Mouse (Mus musculus) right cerebral cortex, adult 2 months (tissue): ENCODE results near the gene Zfp422.
"Not testable (repeated sequence)": the region's sequence is repeated elsewhere in the genome, so short reads cannot be mapped to it uniquely, and the experiment has no call there.

Experiments used
- DNase-seq, 2 experiments: peaks; one replicate each; pipeline ENCODE4 v3.0.0; 2021 to 2022; ENCODE audit warnings: low spot score in 2 of 2

The Zfp422 gene

GRCm38 (mm10) chr6:116649811-116650210 is 21.0 kb upstream of the Zfp422 start:
- DNase-seq: no peak

- DNase-seq: no peak
These were observed 19.0 kb upstream of the Zfp422 start for GRCm38 (mm10) chr6:116647763-116648162.

GRCm38 (mm10) chr6:116644335-116644734 is 15.5 kb upstream of the Zfp422 start:
- no peak for DNase-seq

GRCm38 (mm10) chr6:116643881-116644280 is 15.1 kb upstream of the Zfp422 start:
- no peak for DNase-seq

GRCm38 (mm10) chr6:116642942-116643341 is 14.1 kb upstream of the Zfp422 start:
- peak; percentile 76 to 80 for DNase-seq

- no peak for DNase-seq
These were observed 10.9 kb upstream of the Zfp422 start for GRCm38 (mm10) chr6:116639663-116640062.

GRCm38 (mm10) chr6:116638871-116639270 is 10.1 kb upstream of the Zfp422 start:
- DNase-seq: no peak

GRCm38 (mm10) chr6:116637496-116637895 is 8.7 kb upstream of the Zfp422 start:
- DNase-seq: no peak

GRCm38 (mm10) chr6:116636581-116637235 is 7.9 kb upstream of the Zfp422 start:
- no peak for DNase-seq

- no peak for DNase-seq
These were observed 6.7 kb upstream of the Zfp422 start for GRCm38 (mm10) chr6:116635251-116636180.

GRCm38 (mm10) chr6:116633741-116634695 is 5.2 kb upstream of the Zfp422 start:
- no peak for DNase-seq

GRCm38 (mm10) chr6:116632129-116632528 is 3.3 kb upstream of the Zfp422 start:
- DNase-seq: peak; percentile 83 to 87

- no peak for DNase-seq
These were observed 967 bp upstream of the Zfp422 start for GRCm38 (mm10) chr6:116629766-116630165.

GRCm38 (mm10) chr6:116628095-116628494 is 704 bp downstream of the Zfp422 start:
- no peak for DNase-seq

GRCm38 (mm10) chr6:116626417-116626816 is 2.4 kb downstream of the Zfp422 start:
- not testable (repeated sequence) for DNase-seq

- no peak for DNase-seq
These were observed 7.3 kb downstream of the Zfp422 start for GRCm38 (mm10) chr6:116621318-116622023.

- DNase-seq: no peak
These were observed 10.7 kb downstream of the Zfp422 start for GRCm38 (mm10) chr6:116618073-116618472.

- no peak for DNase-seq
These were observed 13.1 kb downstream of the Zfp422 start for GRCm38 (mm10) chr6:116615719-116616118.

- DNase-seq: no peak
These were observed 21.6 kb downstream of the Zfp422 start for GRCm38 (mm10) chr6:116607230-116607629.

- DNase-seq: not testable (repeated sequence)
These were observed 27.8 kb downstream of the Zfp422 start for GRCm38 (mm10) chr6:116600969-116601368.

GRCm38 (mm10) chr6:116584095-116584494 is 44.7 kb downstream of the Zfp422 start, which contains the start of gene Olfr215:
TSS of gene Olfr215 (minus strand) at chr6:116584195.
- no peak for DNase-seq
